Mouse (Mus musculus) spleen, adult 2 months (tissue): ENCODE results near the gene Rnf32.

Source experiments
- CTCF ChIP-seq: fragments of 200-500 bp; IDR thresholded peaks from 2 replicates; pipeline ENCODE4 v1.5.1; 2011; ENCODE audit warnings: mild to moderate bottlenecking, inconsistent platforms; ENCODE audit not compliant: insufficient read depth, insufficient read length, insufficient replicate concordance; ENCODE audit errors: extremely low read depth
- POLR2A ChIP-seq: fragments of 200-500 bp; IDR thresholded peaks from 2 replicates; pipeline ENCODE4 v1.6.1; 2011; ENCODE audit warnings: low read depth, low read length, inconsistent platforms

GRCm38 (mm10) chr5:29197187-29197586 lies 1.4 kb downstream of the Rnf32 start:
- TF ChIP-seq POLR2A (no peak), CTCF (no peak)
